Mouse (Mus musculus): ENCODE measurements around the gene Unc119.

Unc119 gene

DNA sequence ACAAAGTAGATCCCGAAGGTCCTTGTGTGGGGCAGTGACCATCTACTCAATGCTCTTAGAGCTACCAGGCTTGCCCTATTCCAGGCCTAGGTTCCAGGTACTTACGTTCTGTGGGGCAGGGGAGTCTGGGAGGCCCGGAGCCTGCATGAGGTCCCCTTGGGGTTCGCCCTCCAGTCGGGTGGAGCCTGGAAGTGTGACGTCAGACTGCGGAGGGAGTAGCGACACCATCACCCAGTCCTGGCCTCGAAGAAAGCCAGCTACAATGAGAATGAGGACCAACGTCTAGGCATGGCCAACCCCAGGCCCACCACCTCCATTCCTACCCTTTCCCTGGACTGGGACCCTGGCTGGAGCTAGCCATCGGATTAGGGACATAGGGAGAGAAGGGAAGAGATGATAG, 28.4 kb downstream of the Unc119 start:
- DNase-seq (ENCODE audit: low read depth, low spot score), result no peak

DNA sequence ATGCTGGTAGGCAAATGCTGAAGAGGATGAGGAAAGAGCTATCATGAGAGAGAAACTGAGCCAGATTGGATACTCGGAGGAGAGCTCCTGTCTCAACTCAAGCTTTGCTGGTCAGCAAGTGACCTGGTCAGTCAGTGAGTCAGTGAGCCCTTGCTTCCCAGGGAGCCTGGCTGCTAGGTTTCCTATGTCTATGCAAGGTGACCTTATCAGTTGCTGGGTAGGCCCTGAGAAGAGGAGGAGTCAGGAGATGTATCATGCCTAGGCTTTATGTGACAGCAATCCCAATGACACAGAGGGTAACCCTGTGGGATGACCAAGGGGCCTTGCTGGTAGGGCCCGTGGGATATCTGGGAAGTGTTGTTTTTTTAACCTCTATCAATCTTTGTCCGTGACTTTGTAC, 28.9 kb downstream of the Unc119 start:
- no peak for DNase-seq (ENCODE audit: low read depth, low spot score)

DNA sequence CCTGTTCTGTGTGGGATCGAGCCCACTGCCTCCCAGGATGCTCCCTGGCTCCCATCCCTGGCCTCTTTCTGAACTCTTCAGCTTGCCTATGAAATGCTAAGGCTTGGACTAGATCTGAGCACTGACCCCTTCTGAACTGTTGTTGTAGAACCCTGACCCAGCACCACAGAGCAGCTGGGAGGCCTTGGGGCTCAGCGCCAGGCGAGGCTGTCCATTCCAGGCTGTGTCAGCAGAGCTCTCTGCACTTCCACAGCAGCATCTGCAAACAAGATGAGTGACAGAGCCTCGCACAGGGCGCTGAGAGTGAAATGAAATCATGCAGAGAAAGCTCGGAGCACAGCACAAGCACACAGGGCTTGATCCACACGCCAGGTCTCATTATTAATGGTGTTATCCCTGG, 29.3 kb downstream of the Unc119 start:
- DNase-seq (ENCODE audit: low read depth, low spot score), result no peak

DNA sequence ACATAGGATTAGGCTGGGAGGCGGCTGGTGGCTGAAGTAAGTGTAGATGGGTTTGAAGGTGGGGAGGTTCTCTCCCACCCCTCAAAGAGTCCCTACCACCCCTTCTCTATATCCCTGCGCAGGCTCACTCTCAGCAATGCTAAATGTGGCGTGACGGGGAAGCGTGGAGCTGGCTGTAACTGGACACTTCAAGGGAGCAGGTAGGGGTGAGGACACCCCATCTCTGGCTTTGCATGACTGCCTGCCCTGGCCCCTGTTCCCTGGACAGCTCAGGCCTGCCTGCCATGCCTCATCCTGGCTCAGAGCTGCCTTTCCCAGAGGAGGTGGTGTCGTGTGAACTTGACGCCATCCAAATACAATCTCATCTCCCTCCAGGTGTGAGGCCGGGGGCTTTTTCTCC, 30.9 kb downstream of the Unc119 start:
- DNase-seq (ENCODE audit: low read depth, low spot score), result no peak

DNA sequence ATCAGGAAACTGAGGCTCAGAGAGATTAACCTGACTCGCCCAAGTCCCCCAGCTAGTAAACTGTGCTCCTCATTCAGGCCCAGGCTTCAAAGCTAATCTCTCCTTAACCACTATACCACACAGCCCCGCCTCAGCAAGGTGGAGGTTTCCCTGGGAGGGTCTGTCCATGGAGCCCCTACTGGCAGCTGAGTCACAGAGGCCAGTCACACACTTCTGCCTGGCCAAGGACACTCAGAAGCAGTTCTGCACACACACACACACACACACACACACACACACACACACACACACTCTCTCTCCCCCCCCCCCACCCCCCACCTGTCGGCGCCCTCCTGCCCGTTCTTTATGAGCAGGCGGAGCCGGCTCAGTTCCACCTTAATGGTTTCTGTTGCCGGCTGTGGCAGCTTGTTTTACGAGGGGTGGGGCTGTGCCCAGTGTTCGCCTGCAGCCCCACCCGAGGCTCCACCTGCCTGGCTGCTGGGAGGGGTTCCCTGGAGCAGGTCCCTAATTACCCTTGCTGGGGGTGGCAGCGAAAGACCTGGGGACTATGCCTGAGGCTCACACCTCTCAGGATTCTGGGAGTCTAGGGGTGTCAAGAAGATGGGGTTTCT, 34.4 kb downstream of the Unc119 start:
- no peak for DNase-seq (ENCODE audit: low read depth, low spot score)

DNA sequence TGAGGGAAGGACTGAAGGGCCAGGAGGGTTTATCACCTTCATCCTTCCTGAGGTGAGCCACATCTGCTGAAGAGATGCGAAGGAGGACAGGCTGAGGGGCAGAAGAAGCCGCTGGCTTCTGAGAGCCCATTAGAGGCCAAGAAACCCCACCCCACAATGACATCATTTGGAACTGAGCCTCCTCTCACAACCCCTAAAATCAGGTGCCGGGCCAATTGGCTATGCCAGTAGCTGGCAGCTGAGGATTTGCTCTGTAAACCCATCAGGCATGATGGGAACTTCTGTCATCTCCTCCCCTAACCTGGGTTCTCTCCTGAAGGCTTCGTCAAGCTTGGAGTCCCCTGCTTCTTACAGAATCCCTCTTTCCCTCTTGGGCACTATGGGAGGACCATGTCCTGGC, 37.1 kb downstream of the Unc119 start:
- no peak for DNase-seq (ENCODE audit: low read depth, low spot score)

DNA sequence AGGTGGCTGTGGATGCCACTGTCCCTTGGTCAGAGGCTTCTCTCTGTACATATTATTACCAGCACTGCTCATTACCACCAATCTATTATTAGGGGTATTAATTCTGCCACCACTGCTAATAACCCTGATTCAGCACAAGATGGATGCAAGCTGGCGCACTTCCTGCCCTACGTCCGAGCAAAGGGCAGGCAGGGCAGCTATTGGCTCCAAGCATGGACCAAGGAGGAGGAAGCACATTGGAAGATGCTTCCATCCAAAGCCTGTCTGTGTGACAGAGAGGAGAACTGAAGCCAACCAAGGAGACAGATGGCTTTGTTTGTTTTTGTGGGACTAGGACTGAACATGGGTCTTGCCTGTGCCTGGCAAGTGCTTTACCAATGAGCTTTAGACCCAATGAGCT, 37.7 kb downstream of the Unc119 start:
- DNase-seq (ENCODE audit: low read depth, low spot score), result no peak

DNA sequence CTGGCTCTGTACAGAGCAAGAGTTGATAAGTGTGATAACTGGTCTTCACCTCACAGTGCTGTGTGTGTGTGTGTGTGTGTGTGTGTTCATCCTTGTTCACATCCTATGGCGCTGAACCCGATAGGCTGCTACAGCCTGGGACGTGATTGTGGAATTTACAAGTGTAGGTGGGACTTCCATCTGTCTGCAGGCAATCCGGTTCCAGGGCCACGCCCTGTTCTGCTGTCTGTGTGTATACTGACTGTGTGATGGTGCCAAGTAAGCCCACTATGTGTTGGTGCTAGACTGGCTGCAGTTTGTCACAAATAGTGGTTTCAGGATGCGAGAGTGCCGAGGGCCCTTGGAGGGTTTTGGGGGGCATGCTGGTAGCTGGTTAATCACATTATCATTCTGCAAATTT, 39.0 kb downstream of the Unc119 start:
- no peak for DNase-seq (ENCODE audit: low read depth, low spot score)

DNA sequence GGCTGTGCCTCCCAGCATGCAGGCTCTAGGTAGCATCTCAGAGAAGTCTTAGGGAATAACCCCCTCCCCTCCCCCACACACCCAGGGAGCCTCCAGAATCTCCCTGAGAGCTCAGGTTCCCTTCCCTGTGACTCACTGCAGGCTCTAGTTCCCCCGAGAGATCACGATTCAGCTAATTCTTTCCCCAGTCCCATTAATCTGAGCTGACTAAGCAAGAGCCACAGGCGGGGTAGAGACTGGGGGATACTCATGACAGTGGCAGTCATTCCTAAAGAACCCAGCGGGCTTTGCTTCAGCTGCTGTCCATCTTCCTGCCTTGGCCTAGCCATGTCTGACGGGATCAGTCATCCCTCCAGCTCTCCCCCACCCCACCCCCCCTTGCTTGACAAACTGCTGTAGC, 39.4 kb downstream of the Unc119 start:
- no peak for DNase-seq (ENCODE audit: low read depth, low spot score)

DNA sequence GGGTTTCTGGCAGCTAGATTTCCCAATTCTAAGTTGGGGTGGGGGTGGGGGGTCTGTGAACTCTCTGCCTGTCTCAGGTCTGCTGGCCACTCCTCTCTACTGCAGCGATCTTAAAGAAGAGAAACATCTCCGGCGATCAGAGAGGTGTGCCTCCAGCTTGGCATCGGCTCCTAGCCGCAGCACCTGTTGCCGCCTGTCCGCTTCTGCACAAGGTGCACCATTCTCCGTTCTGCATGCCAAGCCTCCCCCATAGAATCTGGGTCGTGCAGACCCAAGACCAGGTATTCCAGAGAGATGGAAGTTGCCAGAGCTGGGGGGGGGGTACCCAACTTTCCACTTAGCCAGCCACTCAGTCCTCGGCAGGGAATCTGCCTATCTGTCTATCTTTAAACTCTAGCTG, 42.5 kb downstream of the Unc119 start:
- DNase-seq (ENCODE audit: low read depth, low spot score), result no peak

DNA sequence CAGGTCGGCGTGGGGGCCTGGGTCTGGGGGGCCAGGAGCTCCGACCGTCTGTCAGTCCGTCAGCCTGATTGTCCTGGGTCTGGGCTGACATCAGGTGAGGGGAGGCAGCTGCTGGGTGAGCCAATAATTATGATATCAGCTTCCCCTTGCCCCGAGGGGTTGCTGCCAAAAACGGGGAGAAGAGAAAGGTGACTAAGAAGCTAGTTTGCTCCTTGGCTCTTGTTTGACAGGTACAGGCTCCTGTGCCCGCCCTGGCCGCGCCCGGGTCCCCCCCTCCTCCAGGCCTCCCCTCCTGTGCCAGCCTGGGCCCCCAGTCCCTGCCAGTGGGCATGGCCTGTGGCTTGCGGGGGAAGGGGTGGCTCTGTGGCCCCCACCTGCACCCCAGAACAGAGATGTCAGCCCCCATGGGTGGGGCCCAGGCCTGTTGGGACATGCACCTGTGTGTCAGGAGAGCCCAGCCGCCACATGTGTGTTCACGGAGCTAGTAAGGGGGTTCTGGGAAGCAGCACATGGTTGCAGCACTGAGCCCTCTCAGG, 43.3 kb downstream of the Unc119 start, which contains the start of gene Foxn1:
TSS of gene Foxn1 (minus strand) at position 51 of the 536 bp plus-strand sequence.
- DNase-seq (ENCODE audit: low read depth, low spot score), result no peak

DNA sequence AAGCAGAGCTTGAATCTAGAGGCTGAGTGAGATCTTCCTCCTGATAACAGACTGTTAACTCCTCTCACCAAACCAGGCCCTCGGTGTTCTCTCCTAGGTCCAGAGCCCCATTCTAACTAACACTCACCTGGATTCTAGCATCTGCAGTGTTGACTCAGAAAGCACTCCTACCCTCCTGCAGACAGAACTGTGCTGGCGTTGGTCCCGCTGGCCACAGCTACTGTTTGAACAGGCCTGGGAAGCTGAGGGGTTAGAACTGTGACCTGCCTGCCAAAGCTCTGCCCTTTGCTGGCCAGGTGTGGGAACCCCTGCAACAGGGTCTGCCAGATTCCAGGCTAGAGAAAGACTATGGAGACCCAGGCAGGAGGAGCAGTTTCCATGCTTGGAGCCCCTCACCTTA, 49.4 kb downstream of the Unc119 start:
- DNase-seq (ENCODE audit: low read depth, low spot score), result no peak

DNA sequence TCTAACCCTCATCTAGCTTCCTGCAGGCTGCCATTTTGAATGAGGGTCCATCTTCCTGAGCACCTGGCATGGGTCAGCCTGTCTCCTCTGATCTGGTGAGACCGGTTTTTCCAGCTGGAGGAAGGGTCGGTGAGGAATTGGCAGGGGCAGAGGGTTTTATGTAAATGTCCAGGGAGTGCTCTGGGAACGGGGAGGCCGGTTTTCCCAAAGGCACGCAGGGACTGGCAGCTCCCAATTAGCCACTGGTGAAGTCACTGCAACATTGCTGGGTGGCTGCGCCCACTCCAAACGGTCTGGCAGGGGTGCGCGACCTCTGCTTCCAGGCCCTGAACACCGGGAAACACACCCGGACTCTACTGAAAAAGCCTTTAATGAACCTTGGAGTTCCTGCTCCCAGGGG, 53.7 kb downstream of the Unc119 start:
- no peak for DNase-seq (ENCODE audit: low read depth, low spot score)

DNA sequence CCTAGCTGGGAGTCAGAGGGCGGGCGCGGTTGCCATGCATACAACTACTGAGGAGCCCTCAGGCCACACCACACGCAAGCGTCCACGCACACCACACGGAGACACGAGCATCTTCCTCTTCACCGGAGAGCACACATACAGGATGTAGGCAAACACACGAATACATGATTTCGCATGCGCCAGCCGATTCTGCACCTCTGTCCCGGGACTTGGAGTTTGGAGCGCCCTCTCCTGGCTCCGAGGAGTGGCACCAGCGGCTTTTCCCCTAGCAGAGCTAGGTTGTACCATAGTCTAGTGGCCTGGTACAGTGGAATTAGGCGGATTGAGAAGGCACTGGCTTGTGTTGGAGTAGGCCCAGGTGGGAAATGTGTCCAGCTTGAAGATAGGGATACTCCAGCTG, 54.1 kb downstream of the Unc119 start:
- DNase-seq (ENCODE audit: low read depth, low spot score), result no peak

DNA sequence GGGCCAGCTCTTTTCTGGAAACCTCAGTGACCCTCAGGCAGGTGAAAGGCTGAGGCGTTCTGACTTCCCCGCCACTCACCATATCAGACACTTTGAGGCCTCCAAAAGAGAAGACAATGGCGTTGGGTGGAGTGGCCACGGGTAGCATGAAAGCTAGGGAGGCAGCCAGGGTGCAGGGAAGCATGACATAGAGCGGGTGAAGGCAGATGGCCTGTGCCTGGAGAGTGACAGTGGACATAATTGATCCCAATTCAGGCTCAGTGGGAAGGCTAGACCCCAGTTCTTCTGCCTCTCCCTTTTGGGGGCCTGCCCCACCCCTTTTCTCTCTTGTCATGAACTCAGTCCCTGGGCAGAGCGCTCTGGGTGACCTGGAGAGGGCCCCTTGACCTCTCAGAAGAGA, 54.9 kb downstream of the Unc119 start:
- no peak for DNase-seq (ENCODE audit: low read depth, low spot score)
